Mouse (Mus musculus): ENCODE measurements at regions not wholly inside any gene's neighbourhood (a gene's known extent, or its start where the extent isn't known, plus 50 kb on each side); places are given as distances from the start of the nearest gene placed in this dataset.

- Histone ChIP-seq H3K4me2 (no peak overlapping the region), H3K36me3 (no peaks in the 10 kb centered on the region), H3K4me3 (no peak overlapping the region), H3K9ac (no peak overlapping the region), H3K27me3 (no peaks in the 10 kb centered on the region), H3K9me3 (no peaks in the 10 kb centered on the region), H3K27ac (replicated peaks) (no peak overlapping the region), H3K4me1 (replicated peaks) (no peaks in the 10 kb centered on the region)
- WGBS: 92% methylated on average over 3 of the region's 3 CpGs
- ATAC-seq (ENCODE audit: low FRiP score, low read depth): no peak
Observed at GRCm38 (mm10) chr6:36175112-36175511, 212.8 kb upstream of the Chrm2 start.

GRCm38 (mm10) chr6:36179895-36180294 lies 208.0 kb upstream of the Chrm2 start:
- Histone ChIP-seq H3K4me2 (no peak overlapping the region), H3K27me3 (no peaks in the 10 kb centered on the region), H3K4me1 (replicated peaks) (no peaks in the 10 kb centered on the region), H3K36me3 (no peaks in the 10 kb centered on the region), H3K4me3 (no peak overlapping the region), H3K27ac (replicated peaks) (no peak overlapping the region), H3K9me3 (no peaks in the 10 kb centered on the region), H3K9ac (no peak overlapping the region)
- WGBS: 90% methylated on average over 3 of the region's 3 CpGs
- ATAC-seq (ENCODE audit: low FRiP score, low read depth): no peak

- no peaks in the 10 kb centered on the region for H3K27me3 ChIP-seq
- WGBS: 57% methylated on average over 1 of the region's 1 CpGs
- no peak overlapping the region for H3K4me3 ChIP-seq
- no peaks in the 10 kb centered on the region for H3K4me1 ChIP-seq (replicated peaks)
- H3K36me3 ChIP-seq: no peaks in the 10 kb centered on the region
- no peak for ATAC-seq (ENCODE audit: low FRiP score, low read depth)
- H3K9me3 ChIP-seq: no peaks in the 10 kb centered on the region
- H3K4me2 ChIP-seq: no peak overlapping the region
- H3K27ac ChIP-seq (replicated peaks): no peak overlapping the region
- no peak overlapping the region for H3K9ac ChIP-seq
Observed at GRCm38 (mm10) chr6:36182698-36183097, 205.2 kb upstream of the Chrm2 start.

- no peak for ATAC-seq (ENCODE audit: low FRiP score, low read depth)
- WGBS: 86% methylated on average over 2 of the region's 2 CpGs
- no peaks in the 10 kb centered on the region for H3K4me1 ChIP-seq (replicated peaks)
Observed at GRCm38 (mm10) chr6:36206666-36207065, 181.2 kb upstream of the Chrm2 start.

GRCm38 (mm10) chr6:36221308-36221707 lies 166.6 kb upstream of the Chrm2 start:
- Histone ChIP-seq H3K4me2 (no peak overlapping the region), H3K4me1 (replicated peaks) (no peaks in the 10 kb centered on the region), H3K27me3 (no peaks in the 10 kb centered on the region), H3K9me3 (no peaks in the 10 kb centered on the region), H3K4me3 (no peak overlapping the region), H3K36me3 (no peaks in the 10 kb centered on the region), H3K9ac (no peak overlapping the region), H3K27ac (replicated peaks) (no peak overlapping the region)
- 81% methylated on average over 4 of the region's 4 CpGs for WGBS
- no peak for ATAC-seq (ENCODE audit: low FRiP score, low read depth)

More at GRCm38 (mm10) chr6:36206666-36207065, 181.2 kb upstream of the Chrm2 start:
- no peak overlapping the region for H3K27ac ChIP-seq (replicated peaks)
- no peaks in the 10 kb centered on the region for H3K27me3 ChIP-seq
- no peak overlapping the region for H3K9ac ChIP-seq
- no peaks in the 10 kb centered on the region for H3K9me3 ChIP-seq
- no peaks in the 10 kb centered on the region for H3K36me3 ChIP-seq
- H3K4me2 ChIP-seq: no peak overlapping the region
- no peak overlapping the region for H3K4me3 ChIP-seq

GRCm38 (mm10) chr6:36234438-36234837 lies 153.4 kb upstream of the Chrm2 start:
- Histone ChIP-seq H3K27me3 (no peaks in the 10 kb centered on the region), H3K4me3 (no peak overlapping the region), H3K9me3 (no peaks in the 10 kb centered on the region), H3K4me1 (replicated peaks) (no peaks in the 10 kb centered on the region), H3K9ac (no peak overlapping the region), H3K27ac (replicated peaks) (no peak overlapping the region), H3K4me2 (no peak overlapping the region), H3K36me3 (no peaks in the 10 kb centered on the region)
- 91% methylated on average over 1 of the region's 1 CpGs for WGBS
- no peak for ATAC-seq (ENCODE audit: low FRiP score, low read depth)

GRCm38 (mm10) chr6:36247027-36247426 lies 140.9 kb upstream of the Chrm2 start:
- H3K36me3 ChIP-seq: no peaks in the 10 kb centered on the region
- 57% methylated on average over 3 of the region's 3 CpGs for WGBS
- no peaks in the 10 kb centered on the region for H3K27me3 ChIP-seq
- H3K9ac ChIP-seq: no peak overlapping the region
- H3K4me2 ChIP-seq: no peak overlapping the region
- H3K4me1 ChIP-seq (replicated peaks): peaks cover 6% of the 10 kb centered on the region; the same call in 1 of the 2 replicates
- no peak overlapping the region for H3K4me3 ChIP-seq
- H3K9me3 ChIP-seq: no peaks in the 10 kb centered on the region
- 0 out of 2 replicates have a peak overlapping the region, but pooled peaks have one; percentile 25 for H3K27ac ChIP-seq (replicated peaks)
- peak; percentile 66; the same call in 1 of the 2 replicates for ATAC-seq (ENCODE audit: low FRiP score, low read depth)

GRCm38 (mm10) chr6:36248219-36248618 lies 139.7 kb upstream of the Chrm2 start:
- Histone ChIP-seq H3K4me2 (no peak overlapping the region), H3K4me1 (replicated peaks) (peaks cover 6% of the 10 kb centered on the region; the same call in 1 of the 2 replicates), H3K9me3 (no peaks in the 10 kb centered on the region), H3K36me3 (no peaks in the 10 kb centered on the region), H3K27ac (replicated peaks) (no peak overlapping the region), H3K27me3 (no peaks in the 10 kb centered on the region), H3K9ac (no peak overlapping the region), H3K4me3 (no peak overlapping the region)
- ATAC-seq (ENCODE audit: low FRiP score, low read depth): no peak
- WGBS: 67% methylated on average over 1 of the region's 1 CpGs

GRCm38 (mm10) chr6:36249047-36249446 lies 138.8 kb upstream of the Chrm2 start:
- no peaks in the 10 kb centered on the region for H3K9me3 ChIP-seq
- H3K4me1 ChIP-seq (replicated peaks): peaks cover 6% of the 10 kb centered on the region; the same call in 1 of the 2 replicates
- no peak overlapping the region for H3K4me2 ChIP-seq
- ATAC-seq (ENCODE audit: low FRiP score, low read depth): no peak
- 37% methylated on average over 4 of the region's 4 CpGs for WGBS
- H3K4me3 ChIP-seq: no peak overlapping the region
- no peaks in the 10 kb centered on the region for H3K27me3 ChIP-seq
- H3K36me3 ChIP-seq: no peaks in the 10 kb centered on the region
- H3K27ac ChIP-seq (replicated peaks): no peak overlapping the region
- H3K9ac ChIP-seq: no peak overlapping the region

- no peak for ATAC-seq (ENCODE audit: low FRiP score, low read depth)
- WGBS: 90% methylated on average over 10 of the region's 10 CpGs
- H3K27ac ChIP-seq (replicated peaks): no peak overlapping the region
Observed at GRCm38 (mm10) chr6:36266717-36267402, 121.0 kb upstream of the Chrm2 start.

GRCm38 (mm10) chr6:36286664-36287063 lies 101.2 kb upstream of the Chrm2 start:
- Histone ChIP-seq H3K27me3 (no peaks in the 10 kb centered on the region), H3K27ac (replicated peaks) (no peak overlapping the region), H3K4me2 (no peak overlapping the region), H3K4me3 (no peak overlapping the region), H3K9me3 (no peaks in the 10 kb centered on the region), H3K4me1 (replicated peaks) (no peaks in the 10 kb centered on the region), H3K9ac (no peak overlapping the region), H3K36me3 (no peaks in the 10 kb centered on the region)
- no peak for ATAC-seq (ENCODE audit: low FRiP score, low read depth)
- 80% methylated on average over 10 of the region's 10 CpGs for WGBS

More at GRCm38 (mm10) chr6:36266717-36267402, 121.0 kb upstream of the Chrm2 start:
- Histone ChIP-seq H3K9ac (no peak overlapping the region), H3K27me3 (no peaks in the 10 kb centered on the region), H3K4me2 (no peak overlapping the region), H3K4me3 (no peak overlapping the region), H3K36me3 (no peaks in the 10 kb centered on the region), H3K4me1 (replicated peaks) (no peaks in the 10 kb centered on the region), H3K9me3 (no peaks in the 10 kb centered on the region)

GRCm38 (mm10) chr6:36313586-36313985 lies 74.3 kb upstream of the Chrm2 start:
- ATAC-seq (ENCODE audit: low FRiP score, low read depth): no peak
- H3K9ac ChIP-seq: no peak overlapping the region
- no peaks in the 10 kb centered on the region for H3K27me3 ChIP-seq
- WGBS: 66% methylated on average over 1 of the region's 1 CpGs
- H3K4me2 ChIP-seq: no peak overlapping the region
- no peaks in the 10 kb centered on the region for H3K4me1 ChIP-seq (replicated peaks)
- no peaks in the 10 kb centered on the region for H3K9me3 ChIP-seq
- no peak overlapping the region for H3K27ac ChIP-seq (replicated peaks)
- no peak overlapping the region for H3K4me3 ChIP-seq
- H3K36me3 ChIP-seq: no peaks in the 10 kb centered on the region

Measured in hindbrain, embryonic 15.5 days (tissue).